Mouse (Mus musculus) gastrocnemius, adult 2 months (tissue): ENCODE measurements around the gene Lrrc75a. TPM values are rescaled to one million over a fixed set of nuclear protein-coding genes. Genes with fewer than 3 reads are reported as not detected.

Experiments
- DNase-seq: peaks from one replicate; pipeline ENCODE4 v3.0.0; 2022
- H3K27ac ChIP-seq: fragments of 200-600 bp; 2 replicates; pipeline ENCODE4 v1.8.1; 2022; ENCODE audit warnings: mild to moderate bottlenecking
- H3K4me3 ChIP-seq: fragments of 200-600 bp; 2 replicates; pipeline ENCODE4 v1.8.1; 2022; ENCODE audit warnings: mild to moderate bottlenecking, moderate library complexity
- CTCF ChIP-seq: fragments of 200-600 bp; IDR thresholded peaks from 2 replicates; pipeline ENCODE4 v1.8.1; 2022; ENCODE audit warnings: antibody characterized with exemption, mild to moderate bottlenecking, moderate library complexity
- intact Hi-C: fragments of 180-260 bp; cut with DNase I; formaldehyde crosslinking; loops from one replicate; pipeline ENCODE4 v1.15.1; 2025
- total RNA-seq, 2 experiments: library from RNA; stranded (reverse); gene quantifications; 2 replicates each; pipeline ENCODE4 v1.2.3; 2021

Gene Lrrc75a
- total RNA-seq, 2 experiments from 2014 or later = 3.2 to 5.6 TPM

- TF ChIP-seq CTCF = no peak
- no peak overlapping the region for H3K4me3 ChIP-seq
- intact Hi-C loops = no loop called here
- DNase-seq = no peak
- no peak overlapping the region for H3K27ac ChIP-seq
Observed at GRCm38 (mm10) chr11:62591904-62592575, 56.3 kb downstream of the Lrrc75a start.

- no peak overlapping the region for H3K4me3 ChIP-seq
- TF ChIP-seq CTCF = no peak
- no peak overlapping the region for H3K27ac ChIP-seq
- no peak for DNase-seq
- intact Hi-C loops = no loop called here
Observed at GRCm38 (mm10) chr11:62591026-62591425, 57.3 kb downstream of the Lrrc75a start.

GRCm38 (mm10) chr11:62589391-62589790 lies 58.9 kb downstream of the Lrrc75a start:
- no peak for DNase-seq
- intact Hi-C loops = no loop called here
- no peak for TF ChIP-seq CTCF
- Histone ChIP-seq H3K27ac (no peak overlapping the region), H3K4me3 (no peak overlapping the region)

GRCm38 (mm10) chr11:62587034-62587433 lies 61.3 kb downstream of the Lrrc75a start:
- no peak overlapping the region for H3K27ac ChIP-seq
- H3K4me3 ChIP-seq = no peak overlapping the region
- TF ChIP-seq CTCF = no peak
- no peak for DNase-seq
- intact Hi-C loops = no loop called here

GRCm38 (mm10) chr11:62584671-62585206 lies 63.6 kb downstream of the Lrrc75a start:
- TF ChIP-seq CTCF = no peak
- Histone ChIP-seq H3K27ac (no peak overlapping the region), H3K4me3 (no peak overlapping the region)
- intact Hi-C loops = no loop called here
- DNase-seq = no peak

- DNase-seq = no peak
- Histone ChIP-seq H3K27ac (peak overlapping the region; percentile 73), H3K4me3 (peak overlapping the region; percentile 56)
- intact Hi-C loops = no loop called here
- TF ChIP-seq CTCF = no peak
Observed at GRCm38 (mm10) chr11:62583031-62583430, 65.3 kb downstream of the Lrrc75a start.

- intact Hi-C loops = loop anchor here (10.0 kb wide), 1 partner anchor 62 kb away; no protein-coding TSS in a partner anchor
- peak overlapping the region; percentile 77 for H3K27ac ChIP-seq
- no peak for TF ChIP-seq CTCF
- DNase-seq = peak; percentile 44
- peak overlapping the region; percentile 74 for H3K4me3 ChIP-seq
Observed at GRCm38 (mm10) chr11:62576530-62577152, 71.7 kb downstream of the Lrrc75a start.

GRCm38 (mm10) chr11:62575659-62576438 lies 72.5 kb downstream of the Lrrc75a start:
- peak overlapping the region; percentile 77 for H3K27ac ChIP-seq
- peak overlapping the region; percentile 74 for H3K4me3 ChIP-seq
- TF ChIP-seq CTCF = no peak
- intact Hi-C loops = loop anchor here (2.0 to 10.0 kb wide), 3 partner anchors 37 to 179 kb away; partner anchors contain the start of gene Cenpv
- peak; percentile 65 for DNase-seq

- intact Hi-C loops = loop anchor here (2.0 to 10.0 kb wide), 3 partner anchors 36 to 178 kb away; partner anchors contain the start of gene Cenpv
- TF ChIP-seq CTCF = peak; percentile 96
- peak overlapping the region; percentile 77 for H3K27ac ChIP-seq
- DNase-seq = peak; percentile 89
- peak overlapping the region; percentile 74 for H3K4me3 ChIP-seq
Observed at GRCm38 (mm10) chr11:62575297-62575658, 73.0 kb downstream of the Lrrc75a start.

GRCm38 (mm10) chr11:62574703-62575085 lies 73.6 kb downstream of the Lrrc75a start:
- no peak overlapping the region for H3K4me3 ChIP-seq
- H3K27ac ChIP-seq = no peak overlapping the region
- intact Hi-C loops = loop anchor here (2.0 to 10.0 kb wide), 3 partner anchors 36 to 178 kb away; partner anchors contain the start of gene Cenpv
- TF ChIP-seq CTCF = no peak
- no peak for DNase-seq

GRCm38 (mm10) chr11:62573959-62574702 lies 74.2 kb downstream of the Lrrc75a start, which contains the start of gene Trpv2:
Gene Trpv2, plus strand, starts transcription at chr11:62574486.
- DNase-seq = no peak
- intact Hi-C loops = loop anchor here (2.0 to 10.0 kb wide), 3 partner anchors 35 to 177 kb away; partner anchors contain the start of gene Cenpv

GRCm38 (mm10) chr11:62568300-62568699 lies 80.0 kb downstream of the Lrrc75a start:
- intact Hi-C loops = no loop called here
- no peak for TF ChIP-seq CTCF
- Histone ChIP-seq H3K27ac (no peak overlapping the region), H3K4me3 (no peak overlapping the region)
- no peak for DNase-seq

More at GRCm38 (mm10) chr11:62573959-62574702, 74.2 kb downstream of the Lrrc75a start, which contains the start of gene Trpv2:
- Histone ChIP-seq H3K4me3 (peak within 1 kb of the TSS; percentile 74), H3K27ac (no peak within 1 kb of the TSS)
- TF ChIP-seq CTCF = no peak
